Mouse (Mus musculus) liver, embryonic 14.5 days (tissue): ENCODE data around the gene Gabbr2. TPM values are rescaled to one million over a fixed set of nuclear protein-coding genes. Genes with fewer than 3 reads are reported as not detected.

Source experiments
- ATAC-seq: fragments of 200-750 bp; cut with Nextera tagmentation; 2 replicates; pipeline ENCODE4 v1.8.0; 2017; ENCODE audit warnings: moderate number of reproducible peaks, mild to moderate bottlenecking, moderate library complexity; ENCODE audit not compliant: insufficient read depth
- DNase-seq, 3 experiments: peaks; one replicate each; pipeline ENCODE4 v3.0.0-alpha.2; 2012 to 2013; ENCODE audit warnings: low read depth in 3 of 3, low spot score in 3 of 3
- H3K27ac ChIP-seq: fragments of 300-500 bp; sonication (generic); 2 replicates; pipeline ENCODE4 v1.5.1; 2014; ENCODE audit warnings: moderate library complexity, mild to moderate bottlenecking, control low read depth, inconsistent platforms
- H3K27me3 ChIP-seq: fragments of 300-500 bp; sonication (generic); 2 replicates; pipeline ENCODE4 v1.6.1; 2014; ENCODE audit warnings: mild to moderate bottlenecking, low read length, moderate library complexity; ENCODE audit not compliant: control insufficient read depth, insufficient read depth
- H3K36me3 ChIP-seq: fragments of 300-500 bp; sonication (generic); replicated peaks from 2 replicates; pipeline ENCODE4 v1.6.1; 2014; ENCODE audit warnings: low read depth; ENCODE audit not compliant: control insufficient read depth, insufficient read depth
- H3K4me1 ChIP-seq, 2 experiments: fragments of 200-500 bp in 1 of 2; fragments of 300-500 bp in 1 of 2; sonication (generic) in 1 of 2; replicated peaks; 2 replicates each; pipeline ENCODE4 v1.6.1; 2012 to 2014; ENCODE audit warnings: antibody characterized with exemption in 1 of 2, inconsistent platforms in 1 of 2, low read length in 1 of 2; ENCODE audit not compliant: control insufficient read depth in 2 of 2, insufficient read depth in 2 of 2
- H3K4me2 ChIP-seq: fragments of 300-500 bp; sonication (generic); 2 replicates; pipeline ENCODE4 v1.6.1; 2014; ENCODE audit warnings: low read depth, mild to moderate bottlenecking, control low read depth, moderate library complexity
- H3K4me3 ChIP-seq, 2 experiments: fragments of 200-500 bp in 1 of 2; fragments of 300-500 bp in 1 of 2; sonication (generic) in 1 of 2; 2 replicates each; pipeline ENCODE4 v1.5.1; 2012 to 2014; ENCODE audit warnings: low read depth in 2 of 2, low read length in 2 of 2, mild to moderate bottlenecking in 2 of 2, control low read depth in 1 of 2, inconsistent platforms in 1 of 2, moderate library complexity in 1 of 2; ENCODE audit not compliant: insufficient read depth in 1 of 2
- H3K9ac ChIP-seq: fragments of 300-500 bp; sonication (generic); replicated peaks from 2 replicates; pipeline ENCODE4 v1.6.1; 2014; ENCODE audit warnings: mild to moderate bottlenecking, control low read depth, moderate library complexity
- H3K9me3 ChIP-seq: fragments of 300-500 bp; sonication (generic); 2 replicates; pipeline ENCODE4 v1.6.1; 2016; ENCODE audit warnings: low read length, mixed read lengths; ENCODE audit not compliant: control insufficient read depth
- CTCF ChIP-seq: IDR thresholded peaks from 2 replicates; pipeline ENCODE4 v1.5.1; 2016; ENCODE audit warnings: antibody characterized with exemption, low read depth, control low read depth
- EP300 ChIP-seq: IDR thresholded peaks from 2 replicates; pipeline ENCODE4 v1.6.1; 2016; ENCODE audit warnings: antibody characterized with exemption, low read depth
- WGBS: fragments of 180-500 bp; shearing (Covaris S2); extraction: QIAGEN DNeasy Blood & Tissue Kit; methylation state at CpG from one replicate; pipeline ENCODE4 v1.1.7; 2014; ENCODE audit not compliant: insufficient replicate concordance; 5-methylcytosine and 5-hydroxymethylcytosine counted together
- polyA plus RNA-seq, 2 experiments: library from polyadenylated mRNA; depleted of rRNA in 1 of 2; stranded (reverse) in 1 of 2; unstranded in 1 of 2; fragments of >200 nt; fragmentation: Nextera tagmentation in 1 of 2; extraction: Ambion mirVana in 1 of 2; gene quantifications; 2 replicates each; pipeline versions ENCODE4 v1.2.1 to v1.2.3; 2012 to 2014

The Gabbr2 gene
- polyA plus RNA-seq, 2 experiments: 0.07 TPM; not detected in 1

DNA sequence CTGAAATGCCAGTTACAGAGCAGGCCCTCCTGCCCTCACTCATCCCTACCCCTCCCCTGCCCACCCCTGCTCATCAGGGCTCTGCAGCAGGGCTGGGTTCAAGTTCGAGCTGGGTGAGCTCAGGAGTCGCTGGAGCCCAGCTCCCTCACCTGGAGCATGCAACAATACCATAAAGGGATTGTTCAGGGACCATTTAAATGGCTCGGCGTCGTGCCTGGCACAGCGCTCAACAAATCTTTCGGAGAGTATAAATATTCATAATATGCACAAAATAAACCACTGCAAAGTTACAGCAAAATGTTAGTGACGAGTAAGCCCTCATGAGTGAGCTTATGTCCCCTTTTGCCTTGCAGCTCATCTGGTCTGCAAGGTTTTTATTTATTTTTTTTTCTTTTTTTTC, 40.5 kb upstream of the Gabbr2 start:
- Histone ChIP-seq H3K9me3 (no peaks in the 10 kb centered on the region), H3K4me3 (no peak overlapping the region), H3K27me3 (no peaks in the 10 kb centered on the region), H3K4me2 (no peak overlapping the region), H3K36me3 (no peaks in the 10 kb centered on the region), H3K27ac (no peak overlapping the region), H3K9ac (no peak overlapping the region), H3K4me1 (no peaks in the 10 kb centered on the region)
- DNase-seq: no peak
- WGBS: 68% methylated on average over 8 of the region's 8 CpGs
- TF ChIP-seq EP300: no peak
- no peak for TF ChIP-seq CTCF
- ATAC-seq: no peak

DNA sequence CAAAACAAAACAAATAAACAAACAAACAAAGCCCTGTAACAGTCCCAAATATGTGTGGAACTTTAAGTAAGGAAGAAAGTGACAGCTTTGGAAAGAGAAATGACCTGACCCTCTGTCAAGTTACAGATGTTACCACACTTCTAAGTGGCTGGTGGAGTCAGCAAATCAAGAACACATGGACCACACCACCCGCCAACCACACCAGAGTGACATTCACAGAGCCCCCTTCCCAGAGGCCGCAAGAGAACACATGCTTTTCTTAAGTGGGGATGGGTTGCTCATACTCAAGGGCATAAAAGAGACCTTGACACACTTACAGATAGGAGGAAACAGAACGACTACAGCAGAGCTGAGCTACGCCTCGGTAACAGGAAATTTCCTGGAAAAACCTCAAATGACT, 37.1 kb upstream of the Gabbr2 start:
- no peak for TF ChIP-seq CTCF
- no peak for TF ChIP-seq EP300
- no peak for ATAC-seq
- WGBS: 53% methylated on average over 5 of the region's 5 CpGs
- H3K4me3 ChIP-seq: no peak overlapping the region
- H3K4me1 ChIP-seq: no peaks in the 10 kb centered on the region
- H3K4me2 ChIP-seq: no peak overlapping the region
- no peak for DNase-seq
- H3K27ac ChIP-seq: no peak overlapping the region
- no peaks in the 10 kb centered on the region for H3K9me3 ChIP-seq
- H3K36me3 ChIP-seq: no peaks in the 10 kb centered on the region
- H3K9ac ChIP-seq: no peak overlapping the region
- H3K27me3 ChIP-seq: no peaks in the 10 kb centered on the region

DNA sequence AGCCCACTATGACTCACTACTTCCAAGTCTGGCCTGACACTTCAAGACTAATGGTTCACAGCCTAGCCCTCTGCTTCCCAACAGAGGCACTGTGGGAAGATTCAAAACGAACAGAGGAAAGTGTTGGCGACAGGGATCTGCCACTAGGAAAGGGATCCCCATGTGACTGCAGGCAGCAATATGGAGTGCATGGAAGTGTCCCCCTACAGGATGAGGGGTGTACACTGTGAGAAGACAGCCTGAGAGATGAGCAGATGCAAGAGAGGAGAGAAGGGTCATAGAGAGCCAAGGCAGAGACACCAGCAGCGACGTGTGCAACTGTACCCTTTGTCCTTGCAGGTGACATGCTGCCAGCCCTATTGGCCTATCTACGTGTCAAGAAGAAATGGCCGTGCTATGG, 32.3 kb upstream of the Gabbr2 start:
- Histone ChIP-seq H3K4me3 (no peak overlapping the region), H3K9ac (no peak overlapping the region), H3K27me3 (no peaks in the 10 kb centered on the region; the same call in 1 of the 2 replicates), H3K27ac (no peak overlapping the region), H3K36me3 (no peaks in the 10 kb centered on the region), H3K4me2 (no peak overlapping the region), H3K4me1 (no peaks in the 10 kb centered on the region), H3K9me3 (no peaks in the 10 kb centered on the region)
- 58% methylated on average over 6 of the region's 6 CpGs for WGBS
- DNase-seq (no peak), ATAC-seq (no peak)
- TF ChIP-seq EP300: no peak
- no peak for TF ChIP-seq CTCF

DNA sequence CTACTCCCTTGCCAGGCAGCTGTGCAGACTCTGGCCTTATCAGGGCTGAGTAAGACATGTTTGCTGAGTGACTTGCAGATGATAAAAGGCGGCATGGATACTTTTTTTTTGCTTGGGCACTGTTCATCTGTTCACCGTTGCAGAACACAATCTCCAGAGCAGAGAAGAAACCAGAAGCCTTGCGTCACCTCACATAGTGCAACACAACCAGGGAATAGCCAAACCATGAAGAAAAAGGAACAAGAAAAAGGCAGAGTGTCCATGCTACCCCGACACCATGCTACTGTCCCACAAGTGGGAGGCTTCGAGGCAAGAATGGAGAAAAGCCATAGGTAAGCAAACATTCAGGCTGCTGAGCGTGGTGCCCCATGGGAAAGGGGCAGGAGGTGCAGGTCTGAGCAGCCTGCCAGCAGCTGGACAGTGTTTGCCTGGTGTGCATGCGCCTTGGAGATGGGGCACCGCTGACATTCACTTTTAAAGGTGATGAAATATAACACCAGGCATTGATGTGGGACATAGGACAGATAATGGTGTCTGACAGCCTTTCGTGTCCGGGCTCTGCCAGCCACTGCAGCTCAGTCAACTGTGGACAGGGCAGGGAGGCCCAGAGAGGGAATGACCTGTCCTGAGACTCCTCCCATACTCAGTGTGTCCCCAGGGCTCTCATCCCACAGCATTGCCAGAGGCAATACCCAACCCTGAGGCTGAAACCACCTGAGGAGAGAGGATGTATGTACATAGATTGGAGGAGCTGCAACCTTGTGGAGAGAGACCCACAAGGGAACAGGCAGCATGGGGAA, 31.3 kb upstream of the Gabbr2 start:
- H3K4me3 ChIP-seq: no peak overlapping the region
- TF ChIP-seq CTCF: no peak
- TF ChIP-seq EP300: no peak
- H3K4me1 ChIP-seq: no peaks in the 10 kb centered on the region
- H3K9me3 ChIP-seq: no peaks in the 10 kb centered on the region
- H3K27me3 ChIP-seq: no peaks in the 10 kb centered on the region; the same call in 1 of the 2 replicates
- H3K27ac ChIP-seq: no peak overlapping the region
- ATAC-seq (no peak), DNase-seq (no peak)
- WGBS: 49% methylated on average over 10 of the region's 10 CpGs
- no peak overlapping the region for H3K4me2 ChIP-seq
- no peaks in the 10 kb centered on the region for H3K36me3 ChIP-seq
- no peak overlapping the region for H3K9ac ChIP-seq

DNA sequence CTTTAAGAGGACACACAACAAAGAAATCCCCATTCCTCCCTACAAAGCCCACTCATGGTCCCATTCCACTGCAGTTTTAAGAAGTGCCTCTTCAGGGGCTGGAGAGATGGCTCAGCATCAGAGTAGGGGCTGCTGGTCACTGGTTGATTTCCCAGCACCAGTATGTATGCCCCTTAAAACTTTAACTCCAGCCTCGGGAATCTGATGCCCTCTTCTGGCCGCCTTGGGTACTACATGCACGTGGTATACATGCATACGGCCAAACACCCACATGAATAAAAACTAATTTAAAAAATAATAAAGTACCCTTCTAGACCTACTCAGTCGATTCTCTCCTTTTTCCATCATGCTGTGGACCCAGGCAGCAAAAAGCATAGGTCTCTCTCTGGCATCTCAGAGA, 28.9 kb upstream of the Gabbr2 start:
- H3K4me2 ChIP-seq: no peak overlapping the region
- no peak overlapping the region for H3K9ac ChIP-seq
- no peaks in the 10 kb centered on the region for H3K4me1 ChIP-seq
- DNase-seq (no peak), ATAC-seq (no peak)
- no peak overlapping the region for H3K4me3 ChIP-seq
- H3K27ac ChIP-seq: no peak overlapping the region
- 7% methylated on average over 5 of the region's 5 CpGs for WGBS
- no peaks in the 10 kb centered on the region; the same call in 1 of the 2 replicates for H3K27me3 ChIP-seq
- no peaks in the 10 kb centered on the region for H3K9me3 ChIP-seq
- TF ChIP-seq EP300 (no peak), CTCF (peak; percentile 80)
- H3K36me3 ChIP-seq: no peaks in the 10 kb centered on the region
